Mouse (Mus musculus) cerebellum, adult 2 months (tissue): Measurements from ENCODE around the gene Cpb2.

Source experiments
- CTCF ChIP-seq: fragments of 200-500 bp; IDR thresholded peaks from 2 replicates; pipeline ENCODE4 v1.5.1; 2011; ENCODE audit warnings: low read depth, mild to moderate bottlenecking, control low read depth, low read length, moderate library complexity, borderline replicate concordance; ENCODE audit not compliant: insufficient read depth
- POLR2A ChIP-seq: fragments of 200-500 bp; IDR thresholded peaks from 2 replicates; pipeline ENCODE4 v1.6.1; 2011; ENCODE audit warnings: low read length, control low read depth, borderline replicate concordance; ENCODE audit not compliant: insufficient read depth

- no peak for TF ChIP-seq POLR2A
- no peak for TF ChIP-seq CTCF
Measured at GRCm38 (mm10) chr14:75301081-75301480, 59.0 kb downstream of the Cpb2 start.
